Mouse (Mus musculus) cortical plate, adult 2 months (tissue): ENCODE measurements at regions not wholly inside any gene's neighbourhood (a gene's known extent, or its start where the extent isn't known, plus 50 kb on each side); places are given as distances from the start of the nearest gene placed in this dataset.

Source experiments
- H3K27ac ChIP-seq: fragments of 200-500 bp; 2 replicates; pipeline ENCODE4 v1.5.1; 2012; ENCODE audit warnings: low read length, control low read depth, inconsistent platforms; ENCODE audit not compliant: insufficient read depth
- H3K4me1 ChIP-seq: fragments of 200-500 bp; 2 replicates; pipeline ENCODE4 v1.6.1; 2011; ENCODE audit warnings: low read length; ENCODE audit not compliant: control insufficient read depth, insufficient read depth
- H3K4me3 ChIP-seq: fragments of 200-500 bp; 2 replicates; pipeline ENCODE4 v1.5.1; 2011; ENCODE audit warnings: mild to moderate bottlenecking, low read length, control low read depth; ENCODE audit not compliant: insufficient read depth
- CTCF ChIP-seq: fragments of 200-500 bp; IDR thresholded peaks from 2 replicates; pipeline ENCODE4 v1.5.1; 2011; ENCODE audit warnings: mild to moderate bottlenecking, control low read depth, low read length; ENCODE audit not compliant: insufficient read depth; ENCODE audit errors: extremely low read depth
- POLR2A ChIP-seq: fragments of 200-500 bp; IDR thresholded peaks from 2 replicates; pipeline ENCODE4 v1.6.1; 2011; ENCODE audit warnings: mild to moderate bottlenecking, low read length, control low read depth; ENCODE audit not compliant: insufficient read depth; ENCODE audit errors: extremely low read depth

GRCm38 (mm10) chr8:35224053-35224924 is 541.3 kb upstream of the Gm19410 start:
- TF ChIP-seq POLR2A (no peak), CTCF (no peak)
- Histone ChIP-seq H3K4me3 (no peak overlapping the region), H3K27ac (no peak overlapping the region), H3K4me1 (no peaks in the 10 kb centered on the region)

- TF ChIP-seq CTCF: no peak
- TF ChIP-seq POLR2A: no peak
- H3K4me1 ChIP-seq: no peaks in the 10 kb centered on the region
- no peak overlapping the region for H3K4me3 ChIP-seq
- no peak overlapping the region for H3K27ac ChIP-seq
These were observed 540.7 kb upstream of the Gm19410 start for GRCm38 (mm10) chr8:35224925-35225244.

- Histone ChIP-seq H3K4me3 (no peak overlapping the region), H3K4me1 (no peaks in the 10 kb centered on the region), H3K27ac (no peak overlapping the region)
- TF ChIP-seq CTCF (no peak), POLR2A (no peak)
These were observed 538.5 kb upstream of the Gm19410 start for GRCm38 (mm10) chr8:35227079-35227478.

GRCm38 (mm10) chr8:35228449-35228848 is 537.1 kb upstream of the Gm19410 start:
- TF ChIP-seq CTCF (0 out of 2 replicates have a peak, but pooled peaks have one; percentile 6), POLR2A (no peak)
- H3K4me3 ChIP-seq: no peak overlapping the region
- H3K4me1 ChIP-seq: 0 out of 2 replicates have a peak, but pooled peaks cover under 1% of the 10 kb centered on the region
- H3K27ac ChIP-seq: no peak overlapping the region

GRCm38 (mm10) chr8:35233520-35234186 is 531.9 kb upstream of the Gm19410 start:
- no peak for TF ChIP-seq CTCF
- TF ChIP-seq POLR2A: no peak
- H3K27ac ChIP-seq: no peak overlapping the region; the same call in 1 of the 2 replicates
- H3K4me3 ChIP-seq: no peak overlapping the region
- peaks cover 4% of the 10 kb centered on the region; the same call in 1 of the 2 replicates for H3K4me1 ChIP-seq

- TF ChIP-seq CTCF (no peak), POLR2A (no peak)
- Histone ChIP-seq H3K4me3 (no peak overlapping the region), H3K4me1 (peaks cover 4% of the 10 kb centered on the region; the same call in 1 of the 2 replicates), H3K27ac (no peak overlapping the region; the same call in 1 of the 2 replicates)
These were observed 531.2 kb upstream of the Gm19410 start for GRCm38 (mm10) chr8:35234436-35234835.

GRCm38 (mm10) chr8:35235815-35236509 is 529.6 kb upstream of the Gm19410 start:
- Histone ChIP-seq H3K27ac (no peak overlapping the region), H3K4me3 (no peak overlapping the region)
- TF ChIP-seq POLR2A (no peak), CTCF (no peak)

GRCm38 (mm10) chr8:35237279-35237678 is 528.3 kb upstream of the Gm19410 start:
- TF ChIP-seq POLR2A (no peak), CTCF (no peak)
- Histone ChIP-seq H3K27ac (no peak overlapping the region), H3K4me3 (no peak overlapping the region), H3K4me1 (peaks cover 4% of the 10 kb centered on the region; the same call in 1 of the 2 replicates)

More at GRCm38 (mm10) chr8:35235815-35236509, 529.6 kb upstream of the Gm19410 start:
- H3K4me1 ChIP-seq: peaks cover 4% of the 10 kb centered on the region; the same call in 1 of the 2 replicates

GRCm38 (mm10) chr8:35240884-35241283 is 524.7 kb upstream of the Gm19410 start:
- no peak overlapping the region for H3K4me3 ChIP-seq
- H3K27ac ChIP-seq: no peak overlapping the region

More at GRCm38 (mm10) chr8:35240884-35241283, 524.7 kb upstream of the Gm19410 start:
- TF ChIP-seq POLR2A: no peak
- TF ChIP-seq CTCF: no peak
- no peaks in the 10 kb centered on the region for H3K4me1 ChIP-seq
